Comparison of ENCODE assay signal across 10 mouse cellular contexts in genomic region chr13:85164512-85165124, GRCm38 (mm10). TPM values are rescaled to one million over a fixed set of nuclear protein-coding genes. Genes with fewer than 3 reads are reported as not detected.
DNase-seq lines count a peak whose midpoint lies in the region; ATAC-seq lines count a peak whose summit lies in the region.
"Had no signal": no experiment of that assay in that cellular context is flagged by ENCODE, and none has a peak within 500 bp of the region (broad histone marks: within the 10 kb centered on the region; RNA-seq: fewer than 3 reads in every experiment).

No protein-coding gene starts in this region.

- DNase-seq in embryo, embryonic 11 days: peak; percentile 13
- no peak for DNase-seq in embryo, embryonic 9.5 days (ENCODE audit: extremely low spot score)
- DNase-seq in neural tube, embryonic 10.5 days (ENCODE audit: extremely low spot score, low spot score): no peak
- peak; percentile 69 for DNase-seq in hindbrain, embryonic 14.5 days (ENCODE audit: low spot score)
- peak; percentile 29 for DNase-seq in telencephalon, adult 2 months (ENCODE audit: low read depth, low spot score)
- no peak for DNase-seq in right cerebral cortex, postnatal 25 days
- no peak for DNase-seq in kidney, postnatal 25 days
- DNase-seq: kidney, adult 9 months had no signal

- no peak overlapping the region for H3K4me2 ChIP-seq in neural tube, embryonic 12.5 days (replicated peaks)
- H3K4me2 ChIP-seq in hindbrain, embryonic 14.5 days (replicated peaks): peak overlapping the region; percentile 45
- H3K4me2 ChIP-seq: lung, embryonic 15.5 days had no signal

- H3K4me3 ChIP-seq in neural tube, embryonic 12.5 days: no peak overlapping the region
- H3K4me3 ChIP-seq in hindbrain, embryonic 14.5 days (replicated peaks; ENCODE audit: low read length): no peak overlapping the region
- H3K4me3 ChIP-seq: lung, embryonic 15.5 days had no signal

- 0 out of 2 replicates have a peak, but pooled peaks have one; percentile 41 for ATAC-seq in neural tube, embryonic 12.5 days (ENCODE audit: low FRiP score, low read depth)
- no peak; the same call in 1 of the 2 replicates for ATAC-seq in hindbrain, embryonic 14.5 days (ENCODE audit: low FRiP score)

- WGBS in neural tube, embryonic 12.5 days: 36% methylated on average over 4 of the region's 4 CpGs
- WGBS in hindbrain, embryonic 14.5 days: 31% methylated on average over 4 of the region's 4 CpGs

- no peak overlapping the region for H3K27ac ChIP-seq in neural tube, embryonic 12.5 days
- no peak overlapping the region for H3K27ac ChIP-seq in hindbrain, embryonic 14.5 days
- H3K27ac ChIP-seq: lung, embryonic 15.5 days had no signal

- no peak overlapping the region for H3K9ac ChIP-seq in neural tube, embryonic 12.5 days
- peak overlapping the region; percentile 31; the same call in 1 of the 2 replicates for H3K9ac ChIP-seq in hindbrain, embryonic 14.5 days
- H3K9ac ChIP-seq: lung, embryonic 15.5 days had no signal

- H3K36me3 ChIP-seq in neural tube, embryonic 12.5 days: no peaks in the 10 kb centered on the region
- H3K36me3 ChIP-seq in hindbrain, embryonic 14.5 days (replicated peaks; ENCODE audit: control insufficient read depth, insufficient read depth): no peaks in the 10 kb centered on the region
- H3K36me3 ChIP-seq: lung, embryonic 15.5 days had no signal

- no peaks in the 10 kb centered on the region for H3K27me3 ChIP-seq in neural tube, embryonic 12.5 days (replicated peaks)
- H3K27me3 ChIP-seq in hindbrain, embryonic 14.5 days (ENCODE audit: control insufficient read depth, insufficient read depth, low read length): no peaks in the 10 kb centered on the region
- H3K27me3 ChIP-seq: lung, embryonic 15.5 days had no signal

- no peaks in the 10 kb centered on the region for H3K9me3 ChIP-seq in neural tube, embryonic 12.5 days
- H3K9me3 ChIP-seq in hindbrain, embryonic 14.5 days (ENCODE audit: control insufficient read depth, low read length): no peaks in the 10 kb centered on the region
- H3K9me3 ChIP-seq: lung, embryonic 15.5 days had no signal

- no peaks in the 10 kb centered on the region for H3K4me1 ChIP-seq in neural tube, embryonic 12.5 days
- H3K4me1 ChIP-seq in hindbrain, embryonic 14.5 days (replicated peaks; ENCODE audit: control insufficient read depth, insufficient read depth, low read length): no peaks in the 10 kb centered on the region
- H3K4me1 ChIP-seq: lung, embryonic 15.5 days had no signal

RNA-seq across cellular contexts. Expression of gene Ccnh, which starts 24.6 kb away (rescaled TPM):
- polyA plus RNA-seq in neural tube, embryonic 12.5 days (2016; fragmentation: Nextera tagmentation; extraction: Ambion mirVana): 99.9 and 107 TPM in 2 replicates
- 97.6 and 100 TPM in 2 replicates for polyA plus RNA-seq in hindbrain, embryonic 14.5 days (2014; fragmentation: Nextera tagmentation; extraction: Ambion mirVana)

Comparison
In these comparisons a context has a peak if more than half of its experiments do, and no peak if none do; other contexts are left out.
1. DNase-seq: peak in embryo, embryonic 11 days (single experiment), hindbrain, embryonic 14.5 days (single experiment) and telencephalon, adult 2 months (single experiment); none in embryo, embryonic 9.5 days (single experiment), neural tube, embryonic 10.5 days (single experiment), right cerebral cortex, postnatal 25 days (single experiment) and kidney, postnatal 25 days (0 of 2).